ENCODE assay signal across 11 mouse cellular contexts in the genomic region with DNA sequence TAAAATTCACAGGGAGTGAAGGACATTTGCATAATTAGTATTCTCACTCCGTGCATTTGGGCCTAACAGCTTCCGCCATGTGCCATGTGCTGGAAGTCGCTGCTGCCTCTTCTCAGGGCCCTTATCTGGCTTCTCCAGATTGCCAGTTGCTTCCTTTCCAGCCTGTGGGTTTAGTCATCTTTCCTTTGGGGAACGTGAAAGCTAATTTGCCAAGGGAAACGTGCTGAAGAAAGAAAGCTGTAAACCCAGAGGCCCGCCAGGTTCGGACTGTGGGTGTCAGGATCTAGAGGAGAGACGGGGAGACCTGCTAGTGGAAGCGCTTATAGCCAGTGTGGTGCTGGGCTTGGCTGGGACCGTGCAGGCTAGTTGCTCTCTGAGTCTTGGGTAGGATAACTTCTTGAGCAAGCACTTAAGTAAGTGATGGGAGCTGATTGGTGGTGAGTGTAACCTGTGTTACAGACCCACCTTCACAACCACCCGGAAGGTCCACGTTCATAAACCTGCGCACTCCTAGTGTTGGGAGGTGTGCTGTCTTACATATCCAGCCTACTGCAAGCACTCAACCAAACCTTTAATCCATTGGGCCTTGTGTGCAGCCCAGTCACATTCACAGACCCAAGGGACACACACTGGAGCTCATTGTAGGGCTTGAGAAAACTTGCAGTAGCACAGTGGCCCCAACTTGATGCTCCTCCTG. TPM values are rescaled to one million over a fixed set of nuclear protein-coding genes. Genes with fewer than 3 reads are reported as not detected.
A peak's percentile ranks its signal among the peaks of the same experiment; 100 is the strongest.
DNase-seq lines count a peak whose midpoint lies in the region; ATAC-seq and TF ChIP-seq lines count a peak whose summit lies in the region.
"Had no signal": no experiment of that assay in that cellular context is flagged by ENCODE, and none has a peak within 500 bp of the region (broad histone marks: within the 10 kb centered on the region; RNA-seq: fewer than 3 reads in every experiment).

No protein-coding gene starts in this region.

- peak overlapping the region; percentile 28 to 39 for H3K4me3 ChIP-seq in MEL (ENCODE audit: control insufficient read depth in 1 of 2, insufficient read depth in 1 of 2, low read depth in 2 of 2, low read length in 2 of 2)
- no peak overlapping the region for H3K4me3 ChIP-seq in liver, embryonic 11.5 days (ENCODE audit: low read depth, low read length)

- TF ChIP-seq POLR2A in MEL (IDR thresholded peaks at IDR 0.05; ENCODE audit: control insufficient read depth in 1 of 2, insufficient read depth in 1 of 2, low read depth in 1 of 2, low read length in 2 of 2, poor library complexity in 1 of 2): no peak

- TF ChIP-seq RAD21 in MEL (IDR thresholded peaks at IDR 0.05; ENCODE audit: low read depth, low read length): no peak

- no peak for DNase-seq in frontal cortex, postnatal 36 days (ENCODE audit: low spot score in 2 of 2)
- DNase-seq in MEL (ENCODE audit: low read depth, low spot score): peak; percentile 94
- peak; percentile 62 for DNase-seq in liver, embryonic 11.5 days (ENCODE audit: low spot score)
- no peak for DNase-seq in Muller cell, postnatal 12 days (ENCODE audit: inconsistent ontology term)
- no peak for DNase-seq in adrenal gland, postnatal 14 days
- DNase-seq in testis, postnatal 10 days (ENCODE audit: low spot score): no peak

- peaks cover 0 to 32% of the 10 kb centered on the region in 2 experiments; a peak in 2 of 4 replicates for H3K36me3 ChIP-seq in MEL (ENCODE audit: control insufficient read depth in 1 of 2, insufficient read depth in 2 of 2, low read length in 2 of 2)
- H3K36me3 ChIP-seq in liver, embryonic 11.5 days (ENCODE audit: control insufficient read depth, insufficient read depth, low read length): 0 out of 2 replicates have a peak, but pooled peaks cover 2% of the 10 kb centered on the region

- H3K27ac ChIP-seq in MEL (ENCODE audit: control insufficient read depth, low read depth, low read length): peak overlapping the region; percentile 95
- peak overlapping the region; percentile 84 for H3K27ac ChIP-seq in liver, embryonic 11.5 days (ENCODE audit: low read depth, low read length)

- H3K9me3 ChIP-seq in MEL (replicated peaks; ENCODE audit: insufficient read depth, low read length): no peaks in the 10 kb centered on the region
- no peaks in the 10 kb centered on the region for H3K9me3 ChIP-seq in liver, embryonic 11.5 days (ENCODE audit: control insufficient read depth, low read length)

- TF ChIP-seq CTCF in MEL (IDR thresholded peaks at IDR 0.05 in 2 of 3, conservative IDR thresholded peaks at IDR 0.05 in 1 of 3; ENCODE audit: control insufficient read depth in 1 of 3, insufficient read depth in 1 of 3, low read depth in 2 of 3, low read length in 3 of 3, poor library complexity in 1 of 3, severe bottlenecking in 1 of 3): no peak

- peak; percentile 93 to 95 for TF ChIP-seq EP300 in MEL (IDR thresholded peaks at IDR 0.05; ENCODE audit: low read depth in 1 of 2, low read length in 2 of 2)

- H3K4me1 ChIP-seq in MEL (ENCODE audit: control insufficient read depth in 1 of 2, insufficient read depth in 2 of 2, low read length in 2 of 2): peaks cover 6 to 39% of the 10 kb centered on the region in 2 experiments
- H3K4me1 ChIP-seq in liver, embryonic 11.5 days (replicated peaks; ENCODE audit: control insufficient read depth, insufficient read depth, low read length): peaks cover 41% of the 10 kb centered on the region

- H3K4me2 ChIP-seq in liver, embryonic 11.5 days: peak overlapping the region; percentile 57

- 30% methylated on average over 13 of the region's 13 CpGs for WGBS in liver, embryonic 11.5 days

- peak overlapping the region; percentile 59 for H3K9ac ChIP-seq in MEL (ENCODE audit: control insufficient read depth, low read depth, low read length, poor library complexity, severe bottlenecking)
- H3K9ac ChIP-seq in liver, embryonic 11.5 days (ENCODE audit: low read depth, low read length): peak overlapping the region; percentile 42; the same call in 1 of the 2 replicates

- H3K27me3 ChIP-seq in MEL (ENCODE audit: control insufficient read depth in 1 of 2, insufficient read depth in 2 of 2, low read length in 2 of 2): no peaks in the 10 kb centered on the region
- H3K27me3 ChIP-seq in liver, embryonic 11.5 days (replicated peaks; ENCODE audit: control insufficient read depth, insufficient read depth, low read length): no peaks in the 10 kb centered on the region

- peak; percentile 66 for ATAC-seq in frontal cortex, adult (ENCODE audit: low TSS enrichment)
- ATAC-seq in granulocyte monocyte progenitor cell, adult 5-6 weeks (replicated peaks; ENCODE audit: poor library complexity, severe bottlenecking): peak; percentile 26; the same call in 1 of the 2 replicates
- ATAC-seq in liver, embryonic 11.5 days (replicated peaks; ENCODE audit: low FRiP score): peak; percentile 70

- no peaks in the 10 kb centered on the region for H3K79me2 ChIP-seq in MEL (ENCODE audit: control insufficient read depth, insufficient read depth, low read length, poor library complexity)

TF ChIP-seq in MEL, 35 proteins besides CTCF, POLR2A, EP300 and RAD21:
- TF ChIP-seq ETS1 (IDR thresholded peaks at IDR 0.05; ENCODE audit: low read depth, low read length) (peak; percentile 96), TBP (IDR thresholded peaks at IDR 0.05; ENCODE audit: low read depth, low read length) (peak; percentile 13; the same call in 1 of the 2 replicates), USF1 (IDR thresholded peaks at IDR 0.05; ENCODE audit: low read depth, low read length) (peak; percentile 41; the same call in 1 of the 2 replicates), MAX (IDR thresholded peaks at IDR 0.05; ENCODE audit: low read length) (peak; percentile 98), MXI1 (IDR thresholded peaks at IDR 0.05; ENCODE audit: low read depth, low read length) (peak; percentile 91), GABPA (IDR thresholded peaks at IDR 0.05; ENCODE audit: low read depth, low read length) (no peak), CHD1 (IDR thresholded peaks at IDR 0.05; ENCODE audit: low read depth, low read length) (no peak), MYC (IDR thresholded peaks at IDR 0.05; ENCODE audit: low read depth, low read length) (peak; percentile 99), MAFK (IDR thresholded peaks at IDR 0.05; ENCODE audit: borderline replicate concordance, low read depth, low read length) (no peak; the same call in 1 of the 2 replicates), RCOR1 (IDR thresholded peaks at IDR 0.05; ENCODE audit: low read depth, low read length) (peak; percentile 84), POLR2AphosphoS2 (IDR thresholded peaks at IDR 0.05; ENCODE audit: low read length) (no peak), UBTF (IDR thresholded peaks at IDR 0.05; ENCODE audit: borderline replicate concordance, insufficient read depth, low read depth, low read length) (no peak), ZC3H11A (IDR thresholded peaks at IDR 0.05; ENCODE audit: low read depth, low read length) (no peak), GATA1 (IDR thresholded peaks at IDR 0.05; ENCODE audit: low read depth, low read length) (peak; percentile 94), E2F4 (IDR thresholded peaks at IDR 0.05; ENCODE audit: borderline replicate concordance, low read depth, low read length) (no peak), ZMIZ1 (IDR thresholded peaks at IDR 0.05; ENCODE audit: low read depth, low read length) (no peak), POLR2AphosphoS5 (IDR thresholded peaks at IDR 0.05; ENCODE audit: borderline replicate concordance, low read depth, low read length) (no peak), TAL1 (IDR thresholded peaks at IDR 0.05; ENCODE audit: low read length) (peak; percentile 98), NELFE (IDR thresholded peaks at IDR 0.05; ENCODE audit: low read depth, low read length) (0 out of 2 replicates have a peak, but pooled peaks have one; percentile 11), BHLHE40 (IDR thresholded peaks at IDR 0.05; ENCODE audit: borderline replicate concordance, low read depth, low read length) (peak; percentile 96), ELF1 (IDR thresholded peaks at IDR 0.05; ENCODE audit: low read depth, low read length) (peak; percentile 47; the same call in 1 of the 2 replicates), JUND (IDR thresholded peaks at IDR 0.05; ENCODE audit: low read depth, low read length) (peak; percentile 76; the same call in 1 of the 2 replicates), TCF12 (IDR thresholded peaks at IDR 0.05; ENCODE audit: low read depth, low read length) (peak; percentile 98), KAT2A (conservative IDR thresholded peaks at IDR 0.05; ENCODE audit: low read depth, low read length) (no peak), HCFC1 (IDR thresholded peaks at IDR 0.05; ENCODE audit: low read depth, low read length) (0 out of 2 replicates have a peak, but pooled peaks have one; percentile 25), SIN3A (IDR thresholded peaks at IDR 0.05; ENCODE audit: low read length) (peak; percentile 81)
TF ChIP-seq in MEL: peak in this region for 16.

RNA-seq across cellular contexts. Expression of gene BC051665, which starts 42.6 kb away (rescaled TPM):
- not detected in 2 replicates for total RNA-seq in MEL (2012; rRNA removed)
- not detected for polyA plus RNA-seq in MEL (2012; ENCODE audit: insufficient read depth in 1 of 2, insufficient read length in 2 of 2, low read depth in 1 of 2, low replicate concordance in 2 of 2, missing spikeins in 1 of 2)
- not detected in 2 replicates for total RNA-seq in granulocyte monocyte progenitor cell, adult 5-6 weeks (2014; fragmentation: Nextera tagmentation)
- total RNA-seq in granulocyte monocyte progenitor cell, adult 5-6 weeks (2017): not detected in 2 replicates
- not detected in 2 replicates for polyA plus RNA-seq in liver, embryonic 11.5 days (2014; fragmentation: Nextera tagmentation; extraction: Ambion mirVana)
- not detected in 2 replicates for total RNA-seq in adrenal gland, postnatal 14 days (2021)
- total RNA-seq: adrenal gland, postnatal 4 days had no signal
- polyA plus RNA-seq: frontal cortex, adult 2 months; limb, embryonic 11.5 days had no signal

RNA-seq across cellular contexts. Expression of gene Ctsll3, which starts 59.1 kb away (rescaled TPM):
- not detected in 2 replicates for total RNA-seq in MEL (2012; rRNA removed)
- not detected for polyA plus RNA-seq in MEL (2012; ENCODE audit: insufficient read depth in 1 of 2, insufficient read length in 2 of 2, low read depth in 1 of 2, low replicate concordance in 2 of 2, missing spikeins in 1 of 2)
- total RNA-seq in granulocyte monocyte progenitor cell, adult 5-6 weeks (2014; fragmentation: Nextera tagmentation): not detected in 2 replicates
- total RNA-seq in granulocyte monocyte progenitor cell, adult 5-6 weeks (2017): not detected in 2 replicates
- polyA plus RNA-seq in liver, embryonic 11.5 days (2014; fragmentation: Nextera tagmentation; extraction: Ambion mirVana): not detected in 2 replicates
- total RNA-seq in adrenal gland, postnatal 14 days (2021): not detected in 2 replicates
- total RNA-seq: adrenal gland, postnatal 4 days had no signal
- polyA plus RNA-seq: frontal cortex, adult 2 months; limb, embryonic 11.5 days had no signal

Comparison
In these comparisons a context has a peak if more than half of its experiments do, and no peak if none do; other contexts are left out.
1. DNase-seq: peak in MEL (single experiment) and liver, embryonic 11.5 days (single experiment); none in frontal cortex, postnatal 36 days (0 of 2), Muller cell, postnatal 12 days (single experiment), adrenal gland, postnatal 14 days (single experiment) and testis, postnatal 10 days (single experiment).
2. Peak in every context shown above with its lines, with median percentiles within 50 percentile points of each other: ATAC-seq.